Mouse (Mus musculus): ENCODE measurements around the gene Ephb1.

- TF ChIP-seq GATA1 (IDR thresholded peaks at IDR 0.05; ENCODE audit: borderline replicate concordance, low read length) (no peak), FLI1 (IDR thresholded peaks at IDR 0.05; ENCODE audit: low read length) (no peak)
Observed at GRCm38 (mm10) chr9:101990032-101990431, 364.5 kb downstream of the Ephb1 start.

Measured in megakaryocyte, embryonic 14.5 days (primary cell).